Mouse (Mus musculus) adrenal gland, postnatal 25 days (tissue): ENCODE data around the gene Dzip3. TPM values are rescaled to one million over a fixed set of nuclear protein-coding genes. Genes with fewer than 3 reads are reported as not detected.

ENCODE experiments used
- total RNA-seq: library from RNA; stranded (reverse); gene quantifications from 2 replicates; pipeline ENCODE4 v1.2.3, GENCODE M21; 2021

The Dzip3 gene
- total RNA-seq, 1 experiment from 2014 or later: 23.6 TPM

Other genes with a start within 250 kb of the Dzip3 start
- gene Trat1, start 222.1 kb downstream of the Dzip3 start, total RNA-seq: 0.06 TPM in 1 of 2 replicates, not detected in the other
- gene Retnlb, start 177.3 kb downstream of the Dzip3 start, total RNA-seq: not detected in 2 replicates
- gene Retnla, start 151.6 kb downstream of the Dzip3 start, total RNA-seq: 4.1 and 5.8 TPM in 2 replicates
- not detected in 2 replicates for gene Retnlg, start 121.5 kb downstream of the Dzip3 start, total RNA-seq
- 4.4 and 4.8 TPM in 2 replicates for gene Cip2a, start within 50 bp of the Dzip3 start, total RNA-seq
- gene Myh15, start 63.3 kb upstream of the Dzip3 start, total RNA-seq: not detected in 2 replicates